Mouse (Mus musculus) intestine, embryonic 15.5 days (tissue): ENCODE data around the gene Slco1a5. TPM values are rescaled to one million over a fixed set of nuclear protein-coding genes. Genes with fewer than 3 reads are reported as not detected.

Experiments used
- ATAC-seq: fragments of 200-750 bp; cut with Nextera tagmentation; 2 replicates; pipeline ENCODE4 v1.8.0; 2017; ENCODE audit warnings: moderate TSS enrichment, moderate library complexity
- H3K27ac ChIP-seq: fragments of 300-500 bp; sonication (generic); 2 replicates; pipeline ENCODE4 v1.5.1; 2015; ENCODE audit warnings: mild to moderate bottlenecking, inconsistent platforms
- H3K27me3 ChIP-seq: fragments of 300-500 bp; sonication (generic); replicated peaks from 2 replicates; pipeline ENCODE4 v1.6.1; 2015; ENCODE audit warnings: inconsistent platforms
- H3K36me3 ChIP-seq: fragments of 300-500 bp; sonication (generic); 2 replicates; pipeline ENCODE4 v1.6.1; 2015; ENCODE audit warnings: inconsistent platforms
- H3K4me1 ChIP-seq: fragments of 300-500 bp; sonication (generic); replicated peaks from 2 replicates; pipeline ENCODE4 v1.6.1; 2015; ENCODE audit warnings: inconsistent platforms
- H3K4me2 ChIP-seq: fragments of 300-500 bp; sonication (generic); replicated peaks from 2 replicates; pipeline ENCODE4 v1.6.1; 2015; ENCODE audit warnings: mild to moderate bottlenecking, inconsistent platforms
- H3K4me3 ChIP-seq: fragments of 300-500 bp; sonication (generic); replicated peaks from 2 replicates; pipeline ENCODE4 v1.5.1; 2015; ENCODE audit warnings: inconsistent platforms
- H3K9ac ChIP-seq: fragments of 300-500 bp; sonication (generic); 2 replicates; pipeline ENCODE4 v1.6.1; 2015; ENCODE audit warnings: inconsistent platforms
- H3K9me3 ChIP-seq: fragments of 300-500 bp; sonication (generic); 2 replicates; pipeline ENCODE4 v1.6.1; 2016; ENCODE audit warnings: inconsistent platforms
- WGBS: fragments of 180-500 bp; shearing (Covaris S2); methylation state at CpG from one replicate; pipeline ENCODE4 v1.1.7; 2015; 5-methylcytosine and 5-hydroxymethylcytosine counted together
- polyA plus RNA-seq: library from polyadenylated mRNA; unstranded; fragments of >200 nt; fragmentation: Nextera tagmentation; extraction: Ambion mirVana; gene quantifications from 2 replicates; pipeline ENCODE4 v1.2.1, GENCODE M21; 2015

Gene Slco1a5
- polyA plus RNA-seq, 1 experiment from 2014 or later = not detected

- WGBS = under 1% methylated on average over 48 of the region's 48 CpGs
- H3K36me3 ChIP-seq = no peaks in the 10 kb centered on the region
- peak; percentile 97 for ATAC-seq
- H3K4me3 ChIP-seq = peak within 1 kb of the TSS; percentile 77
- peak within 1 kb of the TSS; percentile 60 for H3K4me2 ChIP-seq
- H3K27ac ChIP-seq = peak within 1 kb of the TSS; percentile 88
- H3K9ac ChIP-seq = peak within 1 kb of the TSS; percentile 64
- H3K27me3 ChIP-seq = no peaks in the 10 kb centered on the region
- H3K4me1 ChIP-seq = no peaks in the 10 kb centered on the region
- H3K9me3 ChIP-seq = no peaks in the 10 kb centered on the region
Measured at GRCm38 (mm10) chr6:142345440-142346038, 22.8 kb upstream of the Slco1a5 start, which contains the start of gene Pyroxd1. Gene Pyroxd1 (plus strand): TSS chr6:142345654.

- 68% methylated on average over 2 of the region's 2 CpGs for WGBS
- no peaks in the 10 kb centered on the region for H3K27me3 ChIP-seq
- H3K27ac ChIP-seq = no peak overlapping the region
- H3K4me2 ChIP-seq = no peak overlapping the region
- no peak overlapping the region for H3K4me3 ChIP-seq
- H3K4me1 ChIP-seq = no peaks in the 10 kb centered on the region
- no peaks in the 10 kb centered on the region for H3K36me3 ChIP-seq
- H3K9me3 ChIP-seq = no peaks in the 10 kb centered on the region
- no peak for ATAC-seq
- no peak overlapping the region for H3K9ac ChIP-seq
Measured at GRCm38 (mm10) chr6:142343561-142343960, 20.8 kb upstream of the Slco1a5 start.

DNA sequence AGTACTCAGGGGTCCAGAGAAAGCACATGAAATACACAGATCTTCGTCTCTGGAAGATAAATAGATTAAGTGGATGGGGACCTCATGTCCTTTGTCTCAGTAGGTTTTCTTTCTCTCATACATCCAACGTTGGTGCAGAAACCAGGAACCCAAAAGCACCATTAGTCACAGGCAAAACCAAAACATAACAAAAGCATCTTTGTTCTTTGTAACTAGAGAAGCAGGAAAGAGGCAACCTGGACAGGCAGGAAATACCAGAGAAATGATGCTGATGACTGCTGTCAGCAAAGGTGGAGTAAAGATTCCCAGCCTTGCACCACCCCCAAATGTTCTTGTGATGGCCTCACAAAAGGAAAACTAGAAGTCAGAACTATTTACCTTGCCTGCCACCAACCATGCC is 16.8 kb upstream of the Slco1a5 start:
- H3K4me3 ChIP-seq = no peak overlapping the region
- H3K36me3 ChIP-seq = no peaks in the 10 kb centered on the region
- H3K9ac ChIP-seq = no peak overlapping the region
- no peaks in the 10 kb centered on the region for H3K4me1 ChIP-seq
- no peak for ATAC-seq
- H3K27me3 ChIP-seq = no peaks in the 10 kb centered on the region
- WGBS = 31% methylated on average over 2 of the region's 2 CpGs
- H3K9me3 ChIP-seq = no peaks in the 10 kb centered on the region
- no peak overlapping the region for H3K4me2 ChIP-seq
- no peak overlapping the region for H3K27ac ChIP-seq

DNA sequence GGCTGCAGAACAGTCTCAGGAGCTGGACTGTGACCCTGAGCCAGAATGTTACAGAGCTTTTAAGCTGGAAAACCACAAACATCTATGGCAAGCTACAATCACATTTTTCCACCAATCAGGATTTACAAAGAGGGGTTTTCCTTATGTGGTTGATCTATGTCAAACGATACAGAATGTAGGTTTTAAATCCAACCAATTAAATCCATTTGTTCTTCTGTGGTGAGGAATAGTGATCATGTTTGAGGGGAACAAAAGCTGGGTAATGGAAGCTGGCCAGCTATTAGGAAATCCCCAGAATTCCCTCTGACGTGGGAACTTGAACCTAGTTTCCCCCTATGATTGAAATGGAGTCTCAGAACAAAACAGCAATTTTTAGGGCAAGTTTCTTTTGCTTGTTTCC is 16.2 kb upstream of the Slco1a5 start:
- H3K27me3 ChIP-seq = no peaks in the 10 kb centered on the region
- no peak overlapping the region for H3K27ac ChIP-seq
- H3K36me3 ChIP-seq = no peaks in the 10 kb centered on the region
- H3K4me1 ChIP-seq = no peaks in the 10 kb centered on the region
- H3K4me2 ChIP-seq = no peak overlapping the region
- 71% methylated on average over 2 of the region's 2 CpGs for WGBS
- H3K9ac ChIP-seq = no peak overlapping the region
- no peak for ATAC-seq
- H3K9me3 ChIP-seq = no peaks in the 10 kb centered on the region
- no peak overlapping the region for H3K4me3 ChIP-seq

DNA sequence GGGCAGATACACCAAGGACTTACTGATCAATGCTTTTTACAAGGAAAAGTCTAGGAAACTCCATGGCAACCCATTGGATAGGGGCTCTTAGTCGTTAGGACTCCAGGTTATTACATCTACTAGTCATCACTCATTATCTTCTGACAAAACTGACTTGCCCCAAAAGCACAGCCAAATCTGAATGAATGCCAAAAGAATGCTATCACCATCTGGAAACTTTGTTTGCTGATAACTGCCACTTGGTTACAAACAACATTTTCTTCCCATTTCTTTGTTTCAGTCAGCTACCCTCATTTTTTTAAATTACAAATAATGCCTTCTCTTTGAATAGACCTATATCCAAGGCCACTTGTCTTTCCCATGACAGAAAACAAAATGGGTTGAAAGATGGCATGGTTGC is 6.4 kb upstream of the Slco1a5 start:
- no peaks in the 10 kb centered on the region for H3K9me3 ChIP-seq
- H3K4me1 ChIP-seq = no peaks in the 10 kb centered on the region
- no peak for ATAC-seq
- H3K4me3 ChIP-seq = no peak overlapping the region
- H3K36me3 ChIP-seq = no peaks in the 10 kb centered on the region
- H3K27ac ChIP-seq = no peak overlapping the region
- WGBS = 65% methylated on average over 1 of the region's 1 CpGs
- H3K27me3 ChIP-seq = no peaks in the 10 kb centered on the region
- no peak overlapping the region for H3K9ac ChIP-seq
- no peak overlapping the region for H3K4me2 ChIP-seq

DNA sequence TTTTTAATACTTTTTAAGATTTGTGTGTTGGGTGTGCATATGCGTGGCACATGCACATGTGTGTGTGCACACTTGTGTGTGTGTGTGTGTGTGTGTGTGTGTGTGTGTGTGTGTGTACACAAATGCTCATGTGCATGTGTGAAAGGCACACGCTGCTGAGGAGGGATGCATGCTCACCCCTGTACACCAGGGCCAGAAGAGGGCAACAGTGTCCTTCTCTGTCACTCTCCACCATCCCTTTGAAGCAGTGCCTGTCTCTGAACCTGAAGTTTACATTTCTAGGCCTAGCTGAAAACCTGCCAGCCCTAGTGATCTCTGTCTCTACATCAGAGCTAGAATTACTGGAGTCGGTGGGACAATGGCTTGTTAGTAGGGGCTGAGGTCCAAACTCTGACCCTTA is 3.8 kb upstream of the Slco1a5 start:
- H3K9me3 ChIP-seq = no peaks in the 10 kb centered on the region
- WGBS = 68% methylated on average over 3 of the region's 3 CpGs

DNA sequence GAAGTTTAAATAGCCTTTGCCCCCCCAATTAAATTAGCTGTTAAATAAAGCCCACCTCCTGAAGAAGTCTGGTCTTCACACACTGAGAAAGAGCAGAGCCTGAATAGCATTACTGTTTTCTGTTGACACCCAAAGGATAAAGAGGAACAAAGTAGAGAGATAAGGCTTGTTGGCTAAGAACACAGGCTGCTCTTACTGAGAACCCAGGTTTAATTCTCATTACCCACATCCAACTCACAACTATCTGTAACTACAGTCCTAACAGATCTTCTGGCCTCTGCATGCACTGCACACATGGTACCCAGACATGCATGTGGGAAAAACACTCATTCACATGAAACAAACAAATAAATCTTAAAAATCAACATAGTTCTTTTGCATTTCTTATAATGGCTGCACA is 5.7 kb downstream of the Slco1a5 start:
- H3K4me2 ChIP-seq = no peak overlapping the region
- H3K27ac ChIP-seq = no peak overlapping the region
- no peak overlapping the region for H3K9ac ChIP-seq
- H3K9me3 ChIP-seq = no peaks in the 10 kb centered on the region
- no peak for ATAC-seq
- H3K36me3 ChIP-seq = no peaks in the 10 kb centered on the region
- H3K27me3 ChIP-seq = no peaks in the 10 kb centered on the region
- H3K4me1 ChIP-seq = no peaks in the 10 kb centered on the region
- no peak overlapping the region for H3K4me3 ChIP-seq

More for the DNA sequence above, 3.8 kb upstream of the Slco1a5 start:
- Histone ChIP-seq H3K9ac (no peak overlapping the region), H3K36me3 (no peaks in the 10 kb centered on the region), H3K4me2 (no peak overlapping the region), H3K4me1 (no peaks in the 10 kb centered on the region), H3K27me3 (no peaks in the 10 kb centered on the region), H3K4me3 (no peak overlapping the region), H3K27ac (no peak overlapping the region)
- ATAC-seq = no peak

DNA sequence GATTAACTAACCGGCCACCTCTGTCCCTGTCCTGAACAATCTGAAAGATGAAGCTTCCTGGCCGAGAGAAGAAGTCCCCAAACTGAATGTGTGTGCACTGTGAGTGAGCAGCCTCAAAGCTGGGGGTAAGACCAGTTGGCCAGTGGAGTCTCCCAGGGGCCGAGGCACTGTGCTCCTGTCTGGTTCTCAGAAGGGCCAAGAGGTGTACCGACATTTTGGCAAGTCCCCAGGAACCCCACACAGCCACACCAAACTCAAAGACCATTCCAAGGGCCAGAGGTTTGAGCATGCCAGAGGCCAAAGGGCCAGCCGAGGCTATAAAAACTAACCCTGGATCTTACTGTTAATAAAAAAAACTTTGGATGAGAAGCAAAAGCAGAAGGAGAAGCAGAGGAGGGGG is 8.5 kb downstream of the Slco1a5 start:
- no peak overlapping the region for H3K27ac ChIP-seq
- H3K36me3 ChIP-seq = no peaks in the 10 kb centered on the region
- H3K4me2 ChIP-seq = no peak overlapping the region
- H3K27me3 ChIP-seq = no peaks in the 10 kb centered on the region
- H3K9ac ChIP-seq = no peak overlapping the region
- WGBS = 84% methylated on average over 5 of the region's 5 CpGs
- no peaks in the 10 kb centered on the region for H3K4me1 ChIP-seq
- no peak for ATAC-seq
- no peak overlapping the region for H3K4me3 ChIP-seq
- H3K9me3 ChIP-seq = no peaks in the 10 kb centered on the region

DNA sequence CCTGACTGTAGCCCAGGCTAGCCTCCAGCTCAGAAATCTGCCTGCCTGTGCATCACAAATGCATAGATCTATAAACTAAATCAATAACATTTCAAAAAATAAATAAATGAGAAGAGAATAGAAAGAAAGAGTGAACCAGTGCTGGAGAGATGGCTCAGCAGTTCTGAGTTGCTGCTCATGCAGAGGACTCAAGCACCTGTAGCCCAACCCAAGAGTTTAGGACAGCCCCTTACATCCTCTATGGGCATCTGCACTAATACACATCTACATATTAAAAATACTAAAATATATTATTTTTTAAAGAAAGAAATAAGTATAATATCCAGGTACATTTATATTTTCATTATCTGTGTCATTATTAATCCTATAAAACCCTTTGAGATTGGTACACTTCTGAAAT is 17.7 kb downstream of the Slco1a5 start:
- ATAC-seq = no peak
- H3K27me3 ChIP-seq = no peaks in the 10 kb centered on the region
- no peaks in the 10 kb centered on the region for H3K36me3 ChIP-seq
- H3K4me1 ChIP-seq = no peaks in the 10 kb centered on the region
- H3K9ac ChIP-seq = no peak overlapping the region
- H3K9me3 ChIP-seq = no peaks in the 10 kb centered on the region
- no peak overlapping the region for H3K4me3 ChIP-seq
- no peak overlapping the region for H3K27ac ChIP-seq
- no peak overlapping the region for H3K4me2 ChIP-seq

GRCm38 (mm10) chr6:142298098-142298497 is 24.7 kb downstream of the Slco1a5 start, which contains the start of gene Iapp:
Gene Iapp (plus strand): TSS chr6:142298423.
- Histone ChIP-seq H3K36me3 (no peaks in the 10 kb centered on the region), H3K9ac (no peak within 1 kb of the TSS), H3K27me3 (no peaks in the 10 kb centered on the region), H3K4me2 (no peak within 1 kb of the TSS), H3K4me1 (no peaks in the 10 kb centered on the region), H3K9me3 (no peaks in the 10 kb centered on the region), H3K27ac (no peak within 1 kb of the TSS), H3K4me3 (no peak within 1 kb of the TSS)
- WGBS = 59% methylated on average over 4 of the region's 4 CpGs
- no peak for ATAC-seq

- H3K9me3 ChIP-seq = no peaks in the 10 kb centered on the region
- H3K9ac ChIP-seq = no peak overlapping the region
- H3K4me2 ChIP-seq = no peak overlapping the region
- ATAC-seq = peak; percentile 49; the same call in 1 of the 2 replicates
- H3K27me3 ChIP-seq = no peaks in the 10 kb centered on the region
- no peaks in the 10 kb centered on the region for H3K4me1 ChIP-seq
- WGBS = 58% methylated on average over 12 of the region's 12 CpGs
- no peak overlapping the region for H3K27ac ChIP-seq
- no peaks in the 10 kb centered on the region for H3K36me3 ChIP-seq
- H3K4me3 ChIP-seq = no peak overlapping the region
Measured at GRCm38 (mm10) chr6:142289413-142290118, 33.2 kb downstream of the Slco1a5 start.

GRCm38 (mm10) chr6:142275721-142276442 is 46.9 kb downstream of the Slco1a5 start:
- Histone ChIP-seq H3K4me1 (no peaks in the 10 kb centered on the region), H3K9ac (no peak overlapping the region), H3K27ac (no peak overlapping the region), H3K36me3 (no peaks in the 10 kb centered on the region), H3K27me3 (no peaks in the 10 kb centered on the region), H3K4me2 (no peak overlapping the region), H3K9me3 (no peaks in the 10 kb centered on the region), H3K4me3 (no peak overlapping the region)
- WGBS = 5% methylated on average over 4 of the region's 4 CpGs
- ATAC-seq = no peak
